Mouse (Mus musculus): ENCODE data around the gene Ctla4.

DNA sequence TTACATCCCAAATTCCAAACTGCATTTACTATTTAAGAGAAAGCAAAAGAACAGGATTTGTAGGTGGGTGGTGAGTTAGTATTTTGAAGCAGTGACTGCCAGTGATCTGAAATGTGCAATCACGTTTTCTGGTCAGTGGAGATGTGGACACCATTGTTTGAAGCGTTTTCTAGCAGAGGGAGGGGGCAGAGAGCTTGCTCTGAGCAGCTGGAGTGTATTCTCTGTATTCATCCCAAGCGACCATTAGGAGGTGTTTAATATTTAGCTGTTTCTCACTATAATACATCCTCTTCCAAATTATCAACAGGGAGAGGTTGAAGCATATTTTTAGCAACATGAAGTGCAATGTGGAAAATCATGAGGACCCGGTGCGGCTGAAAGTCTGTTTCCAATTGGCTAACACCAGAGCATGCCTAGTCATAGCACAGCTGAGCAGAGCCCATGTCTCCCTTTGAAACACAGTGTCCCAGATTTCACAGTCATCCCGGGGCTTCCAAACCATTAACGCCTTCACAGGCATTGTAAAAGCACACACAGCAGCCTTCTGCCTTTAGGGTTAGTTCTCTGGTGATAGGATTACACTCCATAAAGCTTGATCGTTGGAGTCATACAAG is 49.3 kb downstream of the Ctla4 start:
- no peak for TF ChIP-seq POLR2A (IDR thresholded peaks at IDR 0.05; ENCODE audit: control insufficient read depth, extremely low read depth, insufficient read depth, low read length, poor library complexity)
- no peak for TF ChIP-seq CTCF (IDR thresholded peaks at IDR 0.05; ENCODE audit: borderline replicate concordance, control insufficient read depth, extremely low read depth, insufficient read depth, low read length, poor library complexity)

Data from thymus, adult 2 months (tissue).